Mouse (Mus musculus): ENCODE measurements at regions not wholly inside any gene's neighbourhood (a gene's known extent, or its start where the extent isn't known, plus 50 kb on each side); places are given as distances from the start of the nearest gene placed in this dataset.

GRCm38 (mm10) chr13:39881066-39881465 lies 480.2 kb downstream of the Ofcc1 start:
- H3K4me3 ChIP-seq, result no peak overlapping the region
- peaks cover 7% of the 10 kb centered on the region for H3K4me1 ChIP-seq
- no peaks in the 10 kb centered on the region for H3K36me3 ChIP-seq
- no peak overlapping the region for H3K9ac ChIP-seq
- WGBS, result 87% methylated on average over 7 of the region's 7 CpGs
- H3K9me3 ChIP-seq, result no peaks in the 10 kb centered on the region
- H3K4me2 ChIP-seq, result no peak overlapping the region
- H3K27ac ChIP-seq, result no peak overlapping the region
- H3K27me3 ChIP-seq, result peaks cover 9% of the 10 kb centered on the region
- no peak for ATAC-seq (ENCODE audit: insufficient number of reproducible peaks, insufficient read depth, low FRiP score, low TSS enrichment, low read depth)

- no peaks in the 10 kb centered on the region for H3K36me3 ChIP-seq
- H3K9me3 ChIP-seq, result no peaks in the 10 kb centered on the region
- no peak overlapping the region for H3K4me3 ChIP-seq
- no peak for ATAC-seq (ENCODE audit: insufficient number of reproducible peaks, insufficient read depth, low FRiP score, low TSS enrichment, low read depth)
- H3K4me1 ChIP-seq, result peaks cover 7% of the 10 kb centered on the region
- peaks cover 9% of the 10 kb centered on the region for H3K27me3 ChIP-seq
- H3K9ac ChIP-seq, result no peak overlapping the region
- WGBS, result 73% methylated on average over 2 of the region's 2 CpGs
- no peak overlapping the region for H3K4me2 ChIP-seq
- no peak overlapping the region for H3K27ac ChIP-seq
These were observed 481.1 kb downstream of the Ofcc1 start for GRCm38 (mm10) chr13:39880136-39880535.

GRCm38 (mm10) chr13:39877361-39878141 lies 483.7 kb downstream of the Ofcc1 start:
- H3K27me3 ChIP-seq, result peaks cover 9% of the 10 kb centered on the region
- H3K4me3 ChIP-seq, result peak overlapping the region; percentile 22; the same call in 1 of the 2 replicates
- H3K36me3 ChIP-seq, result no peaks in the 10 kb centered on the region
- WGBS, result 17% methylated on average over 16 of the region's 16 CpGs
- 0 out of 2 replicates have a peak overlapping the region, but pooled peaks have one; percentile 28 for H3K9ac ChIP-seq
- no peak for ATAC-seq (ENCODE audit: insufficient number of reproducible peaks, insufficient read depth, low FRiP score, low TSS enrichment, low read depth)
- peaks cover 7% of the 10 kb centered on the region for H3K4me1 ChIP-seq
- H3K27ac ChIP-seq, result no peak overlapping the region
- H3K9me3 ChIP-seq, result no peaks in the 10 kb centered on the region
- peak overlapping the region; percentile 50 for H3K4me2 ChIP-seq

GRCm38 (mm10) chr13:39852257-39852800 lies 508.9 kb downstream of the Ofcc1 start:
- Histone ChIP-seq H3K4me1 (no peaks in the 10 kb centered on the region), H3K4me2 (no peak overlapping the region), H3K36me3 (no peaks in the 10 kb centered on the region), H3K9ac (no peak overlapping the region), H3K27ac (no peak overlapping the region), H3K27me3 (no peaks in the 10 kb centered on the region; the same call in 1 of the 2 replicates), H3K4me3 (no peak overlapping the region), H3K9me3 (no peaks in the 10 kb centered on the region)
- 78% methylated on average over 6 of the region's 6 CpGs for WGBS
- no peak for ATAC-seq (ENCODE audit: insufficient number of reproducible peaks, insufficient read depth, low FRiP score, low TSS enrichment, low read depth)

GRCm38 (mm10) chr13:39849391-39849790 lies 511.9 kb downstream of the Ofcc1 start:
- H3K9ac ChIP-seq, result no peak overlapping the region
- no peak overlapping the region for H3K4me3 ChIP-seq
- ATAC-seq (ENCODE audit: insufficient number of reproducible peaks, insufficient read depth, low FRiP score, low TSS enrichment, low read depth), result no peak

GRCm38 (mm10) chr13:39836053-39836584 lies 525.1 kb downstream of the Ofcc1 start:
- no peak overlapping the region for H3K4me2 ChIP-seq
- no peak overlapping the region for H3K9ac ChIP-seq
- peaks cover 4% of the 10 kb centered on the region; the same call in 1 of the 2 replicates for H3K4me1 ChIP-seq
- no peak overlapping the region for H3K27ac ChIP-seq
- H3K36me3 ChIP-seq, result no peaks in the 10 kb centered on the region
- no peaks in the 10 kb centered on the region for H3K27me3 ChIP-seq
- H3K9me3 ChIP-seq, result no peaks in the 10 kb centered on the region
- 53% methylated on average over 5 of the region's 5 CpGs for WGBS
- no peak overlapping the region for H3K4me3 ChIP-seq
- no peak for ATAC-seq (ENCODE audit: insufficient number of reproducible peaks, insufficient read depth, low FRiP score, low TSS enrichment, low read depth)

More at GRCm38 (mm10) chr13:39849391-39849790, 511.9 kb downstream of the Ofcc1 start:
- H3K27ac ChIP-seq, result no peak overlapping the region
- no peaks in the 10 kb centered on the region for H3K36me3 ChIP-seq
- no peaks in the 10 kb centered on the region for H3K4me1 ChIP-seq
- no peaks in the 10 kb centered on the region for H3K9me3 ChIP-seq
- 91% methylated on average over 1 of the region's 1 CpGs for WGBS
- H3K4me2 ChIP-seq, result no peak overlapping the region
- H3K27me3 ChIP-seq, result no peaks in the 10 kb centered on the region; the same call in 1 of the 2 replicates

- WGBS, result 27% methylated on average over 5 of the region's 5 CpGs
- no peak for ATAC-seq (ENCODE audit: insufficient number of reproducible peaks, insufficient read depth, low FRiP score, low TSS enrichment, low read depth)
- H3K9ac ChIP-seq, result no peak overlapping the region
- H3K4me3 ChIP-seq, result no peak overlapping the region
- H3K4me2 ChIP-seq, result no peak overlapping the region
- peaks cover 4% of the 10 kb centered on the region; the same call in 1 of the 2 replicates for H3K4me1 ChIP-seq
- H3K27ac ChIP-seq, result no peak overlapping the region
- H3K9me3 ChIP-seq, result no peaks in the 10 kb centered on the region
- H3K36me3 ChIP-seq, result no peaks in the 10 kb centered on the region
- 0 out of 2 replicates have a peak, but pooled peaks cover 3% of the 10 kb centered on the region for H3K27me3 ChIP-seq
These were observed 525.9 kb downstream of the Ofcc1 start for GRCm38 (mm10) chr13:39835302-39835701.

- no peak overlapping the region for H3K9ac ChIP-seq
- WGBS, result 76% methylated on average over 9 of the region's 9 CpGs
- no peaks in the 10 kb centered on the region for H3K36me3 ChIP-seq
These were observed 526.6 kb downstream of the Ofcc1 start for GRCm38 (mm10) chr13:39834521-39835245.

GRCm38 (mm10) chr13:39823965-39824555 lies 537.2 kb downstream of the Ofcc1 start:
- peak overlapping the region; percentile 28; the same call in 1 of the 2 replicates for H3K27ac ChIP-seq
- ATAC-seq (ENCODE audit: insufficient number of reproducible peaks, insufficient read depth, low FRiP score, low TSS enrichment, low read depth), result no peak
- H3K4me1 ChIP-seq, result peaks cover 13% of the 10 kb centered on the region
- 6% methylated on average over 20 of the region's 20 CpGs for WGBS
- peaks cover 22% of the 10 kb centered on the region for H3K27me3 ChIP-seq
- peak overlapping the region; percentile 69 for H3K4me2 ChIP-seq
- H3K4me3 ChIP-seq, result peak overlapping the region; percentile 37
- no peaks in the 10 kb centered on the region for H3K9me3 ChIP-seq
- H3K36me3 ChIP-seq, result no peaks in the 10 kb centered on the region
- peak overlapping the region; percentile 58 for H3K9ac ChIP-seq

More at GRCm38 (mm10) chr13:39834521-39835245, 526.6 kb downstream of the Ofcc1 start:
- H3K4me3 ChIP-seq, result no peak overlapping the region
- H3K4me2 ChIP-seq, result no peak overlapping the region
- no peak overlapping the region for H3K27ac ChIP-seq
- ATAC-seq (ENCODE audit: insufficient number of reproducible peaks, insufficient read depth, low FRiP score, low TSS enrichment, low read depth), result no peak
- no peaks in the 10 kb centered on the region for H3K9me3 ChIP-seq
- 0 out of 2 replicates have a peak, but pooled peaks cover 7% of the 10 kb centered on the region for H3K27me3 ChIP-seq
- peaks cover 4% of the 10 kb centered on the region; the same call in 1 of the 2 replicates for H3K4me1 ChIP-seq

- H3K27ac ChIP-seq, result no peak overlapping the region; the same call in 1 of the 2 replicates
- H3K9me3 ChIP-seq, result no peaks in the 10 kb centered on the region
- peaks cover 13% of the 10 kb centered on the region for H3K4me1 ChIP-seq
- no peak for ATAC-seq (ENCODE audit: insufficient number of reproducible peaks, insufficient read depth, low FRiP score, low TSS enrichment, low read depth)
- WGBS, result 28% methylated on average over 15 of the region's 15 CpGs
- peak overlapping the region; percentile 69 for H3K4me2 ChIP-seq
- peak overlapping the region; percentile 37 for H3K4me3 ChIP-seq
- H3K9ac ChIP-seq, result peak overlapping the region; percentile 58; the same call in 1 of the 2 replicates
- H3K27me3 ChIP-seq, result peaks cover 22% of the 10 kb centered on the region
- no peaks in the 10 kb centered on the region for H3K36me3 ChIP-seq
These were observed 537.8 kb downstream of the Ofcc1 start for GRCm38 (mm10) chr13:39823346-39823954.
